Mouse (Mus musculus) myocyte (in vitro differentiated cells): ENCODE measurements around the gene Ism2.

Experiments
- MAX ChIP-seq: IDR thresholded peaks from one replicate; pipeline ENCODE4 v1.6.1; 2011; ENCODE audit warnings: low read depth, mild to moderate bottlenecking, control low read depth
- POLR2A ChIP-seq: IDR thresholded peaks from one replicate; pipeline ENCODE4 v1.6.1; 2011; ENCODE audit warnings: low read depth, mild to moderate bottlenecking, control low read depth, moderate library complexity; ENCODE audit not compliant: insufficient read length

GRCm38 (mm10) chr12:87331908-87332307, 32.4 kb upstream of the Ism2 start:
- no peak for TF ChIP-seq POLR2A
- TF ChIP-seq MAX: no peak
